Mouse (Mus musculus): ENCODE measurements around the gene Map3k13. TPM values are rescaled to one million over a fixed set of nuclear protein-coding genes. Genes with fewer than 3 reads are reported as not detected.

Map3k13 gene
- polyA plus RNA-seq, 1 experiment from 2014 or later: 0.84 TPM

Other genes starting within 250 kb of the Map3k13 start
- gene 2510009E07Rik, start 99.7 kb upstream of the Map3k13 start, polyA plus RNA-seq (2016; fragmentation: Nextera tagmentation; extraction: Ambion mirVana): 26.7 and 26.8 TPM in 2 replicates
- 3.0 and 3.4 TPM in 2 replicates for gene Ehhadh, start 6.5 kb upstream of the Map3k13 start, polyA plus RNA-seq (2016; fragmentation: Nextera tagmentation; extraction: Ambion mirVana)
- gene Tmem41a, start 153.2 kb downstream of the Map3k13 start, polyA plus RNA-seq (2016; fragmentation: Nextera tagmentation; extraction: Ambion mirVana): 37.6 and 37.8 TPM in 2 replicates
- gene Liph, start 201.3 kb downstream of the Map3k13 start, polyA plus RNA-seq (2016; fragmentation: Nextera tagmentation; extraction: Ambion mirVana): 0.18 and 0.27 TPM in 2 replicates
- gene Senp2, start 215.1 kb downstream of the Map3k13 start, polyA plus RNA-seq (2016; fragmentation: Nextera tagmentation; extraction: Ambion mirVana): 36.8 and 37.2 TPM in 2 replicates